Mouse (Mus musculus): ENCODE measurements around the gene Dapk3.
"Not testable (repeated sequence)": the region's sequence is repeated elsewhere in the genome, so short reads cannot be mapped to it uniquely, and the experiment has no call there.

Dapk3 gene

DNA sequence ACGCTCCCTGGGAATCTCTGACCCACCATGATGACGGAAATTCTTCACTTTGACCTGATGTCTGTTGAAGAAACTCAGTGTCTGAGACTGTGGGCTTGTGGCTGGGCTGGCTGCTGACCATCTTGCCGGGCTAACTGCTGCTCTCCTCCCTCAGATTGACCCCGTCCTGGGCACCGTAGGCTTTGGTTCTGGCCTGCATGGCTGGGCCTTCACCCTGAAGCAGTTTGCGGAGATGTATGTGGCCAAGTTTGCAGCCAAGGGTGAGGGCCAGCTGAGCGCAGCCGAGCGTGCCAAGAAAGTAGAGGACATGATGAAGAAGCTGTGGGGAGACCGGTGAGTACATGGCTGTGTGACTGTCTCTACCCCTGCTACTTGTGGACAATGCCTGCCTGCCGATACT, 3.9 kb upstream of the Dapk3 start:
- ATAC-seq (ENCODE audit: low TSS enrichment), result no peak

DNA sequence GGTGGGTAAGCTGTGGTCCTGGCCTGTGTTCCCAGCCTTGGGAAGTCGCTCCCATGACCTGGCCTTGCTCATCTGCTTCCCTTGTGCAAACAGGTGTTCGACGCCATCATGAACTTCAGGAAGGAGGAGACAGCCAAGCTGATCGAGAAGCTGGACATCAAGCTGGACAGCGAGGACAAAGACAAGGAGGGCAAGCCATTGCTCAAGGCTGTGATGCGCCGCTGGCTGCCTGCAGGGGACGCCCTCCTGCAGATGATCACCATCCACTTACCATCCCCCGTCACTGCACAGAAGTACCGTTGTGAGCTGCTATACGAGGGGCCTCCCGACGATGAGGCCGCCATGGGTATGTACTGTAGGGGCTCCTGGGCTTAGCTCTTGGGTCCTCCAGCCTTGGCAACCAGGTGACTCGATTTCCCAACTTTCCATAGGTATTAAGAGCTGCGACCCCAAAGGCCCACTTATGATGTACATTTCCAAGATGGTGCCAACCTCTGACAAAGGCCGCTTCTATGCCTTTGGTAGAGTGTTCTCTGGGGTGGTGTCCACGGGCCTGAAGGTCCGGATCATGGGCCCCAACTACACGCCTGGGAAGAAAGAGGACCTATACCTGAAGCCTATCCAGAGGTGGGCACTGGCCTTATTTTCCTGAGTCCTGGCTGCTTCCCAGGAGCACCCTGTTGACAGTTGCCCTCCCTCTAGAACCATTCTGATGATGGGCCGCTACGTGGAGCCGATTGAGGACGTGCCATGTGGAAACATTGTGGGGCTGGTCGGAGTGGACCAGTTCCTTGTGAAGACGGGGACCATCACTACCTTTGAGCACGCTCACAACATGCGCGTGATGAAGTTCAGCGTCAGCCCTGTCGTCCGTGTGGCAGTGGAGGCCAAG, 3.1 kb upstream of the Dapk3 start:
- no peak for ATAC-seq (ENCODE audit: low TSS enrichment)

DNA sequence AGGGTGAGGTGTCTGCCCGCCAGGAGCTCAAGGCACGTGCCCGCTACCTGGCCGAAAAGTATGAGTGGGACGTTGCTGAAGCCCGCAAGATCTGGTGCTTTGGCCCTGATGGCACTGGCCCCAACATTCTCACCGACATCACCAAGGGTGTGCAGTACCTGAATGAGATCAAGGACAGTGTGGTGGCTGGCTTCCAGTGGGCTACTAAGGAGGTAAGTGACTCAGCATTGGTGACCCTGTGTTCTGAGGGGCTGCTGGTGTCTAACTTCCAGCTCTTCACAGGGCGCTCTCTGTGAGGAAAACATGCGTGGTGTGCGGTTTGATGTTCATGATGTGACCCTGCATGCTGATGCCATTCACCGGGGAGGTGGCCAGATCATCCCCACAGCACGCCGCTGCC, 1.9 kb upstream of the Dapk3 start:
- ATAC-seq (ENCODE audit: low TSS enrichment), result no peak

DNA sequence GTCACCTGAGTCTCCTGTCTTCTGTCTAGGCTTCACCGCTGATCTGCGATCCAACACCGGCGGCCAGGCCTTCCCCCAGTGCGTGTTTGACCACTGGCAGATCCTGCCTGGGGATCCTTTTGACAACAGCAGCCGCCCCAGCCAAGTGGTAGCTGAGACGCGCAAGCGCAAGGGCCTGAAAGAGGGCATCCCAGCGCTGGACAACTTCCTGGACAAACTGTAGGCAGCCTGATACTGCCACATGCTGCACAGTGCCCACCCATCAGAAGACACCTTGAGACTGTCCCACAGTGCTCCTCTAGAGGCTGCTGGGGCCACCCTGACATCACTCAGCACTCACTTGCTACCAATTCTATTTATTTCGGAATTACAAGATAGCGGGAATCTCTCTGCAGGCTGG, 945 bp upstream of the Dapk3 start:
- ATAC-seq (ENCODE audit: low TSS enrichment), result not testable (repeated sequence)

DNA sequence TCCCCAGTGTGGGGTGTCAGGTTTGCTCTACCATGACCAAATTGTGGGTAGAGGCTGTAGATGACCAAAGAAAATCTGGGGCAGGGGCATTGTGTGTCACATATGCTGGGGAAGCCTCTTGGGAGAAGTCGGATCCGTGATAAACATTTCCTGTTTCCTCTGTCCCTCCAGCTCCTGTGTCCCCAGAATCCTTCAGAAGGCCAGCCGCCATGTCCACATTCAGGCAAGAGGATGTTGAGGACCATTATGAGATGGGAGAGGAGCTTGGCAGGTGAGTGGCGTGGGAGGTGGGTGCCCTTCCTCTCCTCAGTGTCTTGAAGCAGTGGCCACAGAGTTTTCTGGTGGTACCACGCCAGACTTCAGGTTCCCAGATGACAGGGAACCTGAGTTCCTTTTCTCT, 1.0 kb downstream of the Dapk3 start, which contains the start of gene 4930442H23Rik:
4930442H23Rik (minus strand) TSS at position 45 of the 400 bp plus-strand sequence.
- ATAC-seq (ENCODE audit: low TSS enrichment), result no peak

DNA sequence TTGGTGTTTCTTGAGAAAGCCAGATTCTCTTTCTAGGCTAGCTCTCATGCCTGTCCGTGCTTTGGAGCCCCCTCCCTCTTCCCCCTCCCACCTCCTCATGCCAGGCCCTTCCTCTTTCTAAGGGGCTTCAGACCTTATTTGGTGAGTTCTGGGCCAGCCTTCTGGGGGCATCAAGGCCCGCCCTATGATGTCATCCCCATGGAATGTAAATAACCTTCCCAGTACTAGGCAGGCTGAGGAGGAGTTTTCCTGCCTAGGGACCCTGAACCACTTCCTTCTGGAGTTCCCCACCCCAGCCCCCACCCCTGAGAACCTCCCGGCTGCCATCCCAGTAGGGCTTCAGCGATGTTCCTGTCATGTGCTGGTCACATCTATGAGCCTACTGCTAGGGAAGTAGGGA, 2.0 kb downstream of the Dapk3 start:
- ATAC-seq (ENCODE audit: low TSS enrichment), result no peak

DNA sequence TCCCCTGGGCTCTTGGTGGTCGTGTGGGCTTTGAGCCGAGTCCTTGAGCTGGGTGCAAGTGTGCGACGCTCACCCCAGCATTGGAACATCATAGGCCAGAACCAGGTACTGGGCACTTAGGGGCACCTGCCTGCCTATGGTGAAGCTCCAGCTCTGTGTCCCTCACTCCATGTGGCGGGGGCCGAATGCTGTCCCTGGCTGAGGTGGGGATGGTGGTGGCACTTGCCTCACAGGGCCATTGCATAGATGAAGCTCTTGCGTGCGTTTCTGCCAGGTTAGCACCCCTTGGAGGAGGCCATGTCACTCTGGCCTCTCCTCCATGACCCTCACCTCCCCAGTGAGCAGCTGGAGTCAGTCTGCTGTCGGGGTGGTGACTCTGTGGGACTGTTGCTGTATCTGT, 4.4 kb downstream of the Dapk3 start:
- no peak for ATAC-seq (ENCODE audit: low TSS enrichment)

DNA sequence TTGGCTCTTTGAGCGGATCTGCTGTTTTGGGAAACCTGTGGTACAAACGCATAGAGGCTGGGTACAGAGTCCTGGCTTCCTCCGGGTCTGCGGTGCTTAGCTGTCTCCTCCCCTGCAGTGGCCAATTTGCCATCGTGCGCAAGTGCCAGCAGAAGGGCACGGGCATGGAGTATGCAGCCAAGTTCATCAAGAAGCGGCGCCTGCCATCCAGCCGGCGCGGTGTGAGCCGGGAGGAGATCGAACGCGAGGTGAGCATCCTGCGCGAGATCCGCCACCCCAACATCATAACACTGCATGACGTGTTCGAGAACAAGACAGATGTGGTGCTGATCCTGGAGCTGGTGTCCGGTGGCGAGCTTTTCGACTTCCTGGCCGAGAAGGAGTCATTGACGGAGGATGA, 7.0 kb downstream of the Dapk3 start:
- no peak for ATAC-seq (ENCODE audit: low TSS enrichment)

DNA sequence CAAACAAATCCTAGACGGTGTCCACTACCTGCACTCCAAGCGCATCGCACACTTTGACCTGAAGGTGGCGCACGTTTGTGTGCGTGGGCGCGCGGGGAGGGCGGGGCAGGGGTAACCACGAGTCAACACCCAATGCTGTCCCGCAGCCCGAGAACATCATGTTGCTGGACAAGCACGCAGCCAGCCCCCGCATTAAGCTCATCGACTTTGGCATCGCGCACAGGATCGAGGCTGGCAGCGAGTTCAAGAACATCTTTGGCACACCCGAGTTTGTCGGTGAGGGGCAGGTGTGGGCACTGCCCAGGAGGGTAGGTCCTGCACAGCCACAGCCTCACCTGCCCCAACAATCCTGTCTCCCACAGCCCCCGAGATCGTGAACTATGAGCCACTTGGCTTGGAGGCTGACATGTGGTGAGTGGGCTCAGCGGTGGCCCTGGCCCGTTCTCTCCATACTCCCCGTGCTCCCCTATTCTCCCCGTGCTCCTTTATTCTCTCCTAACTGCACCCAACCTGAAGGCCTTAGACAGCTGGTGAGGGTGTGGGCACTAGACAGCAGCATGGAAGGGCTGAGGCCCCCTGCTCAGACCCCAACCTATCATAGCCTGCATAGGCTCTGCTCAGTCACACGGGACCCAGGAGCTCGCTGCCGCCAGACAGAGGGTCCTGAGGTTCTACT, 7.6 kb downstream of the Dapk3 start:
- ATAC-seq (ENCODE audit: low TSS enrichment), result no peak

DNA sequence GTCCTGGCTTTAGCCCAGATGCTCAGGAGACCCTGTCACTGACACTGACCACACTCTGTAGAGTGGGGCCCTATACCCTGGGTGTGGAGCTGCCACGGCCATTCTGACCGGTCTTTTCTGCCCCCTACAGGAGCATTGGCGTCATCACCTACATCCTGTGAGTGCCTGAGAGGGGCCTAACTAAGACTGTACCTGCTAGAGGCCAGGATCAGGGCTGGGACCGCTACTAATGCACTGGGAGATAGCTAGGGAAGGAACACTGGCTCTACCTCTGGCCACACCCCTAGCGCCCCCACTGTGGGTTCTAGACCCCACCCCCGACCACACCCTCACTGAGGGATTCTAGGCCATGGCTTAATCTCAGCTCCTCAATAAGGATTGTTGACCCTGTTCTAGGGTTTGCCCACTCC, 8.1 kb downstream of the Dapk3 start:
- ATAC-seq (ENCODE audit: low TSS enrichment), result no peak

DNA sequence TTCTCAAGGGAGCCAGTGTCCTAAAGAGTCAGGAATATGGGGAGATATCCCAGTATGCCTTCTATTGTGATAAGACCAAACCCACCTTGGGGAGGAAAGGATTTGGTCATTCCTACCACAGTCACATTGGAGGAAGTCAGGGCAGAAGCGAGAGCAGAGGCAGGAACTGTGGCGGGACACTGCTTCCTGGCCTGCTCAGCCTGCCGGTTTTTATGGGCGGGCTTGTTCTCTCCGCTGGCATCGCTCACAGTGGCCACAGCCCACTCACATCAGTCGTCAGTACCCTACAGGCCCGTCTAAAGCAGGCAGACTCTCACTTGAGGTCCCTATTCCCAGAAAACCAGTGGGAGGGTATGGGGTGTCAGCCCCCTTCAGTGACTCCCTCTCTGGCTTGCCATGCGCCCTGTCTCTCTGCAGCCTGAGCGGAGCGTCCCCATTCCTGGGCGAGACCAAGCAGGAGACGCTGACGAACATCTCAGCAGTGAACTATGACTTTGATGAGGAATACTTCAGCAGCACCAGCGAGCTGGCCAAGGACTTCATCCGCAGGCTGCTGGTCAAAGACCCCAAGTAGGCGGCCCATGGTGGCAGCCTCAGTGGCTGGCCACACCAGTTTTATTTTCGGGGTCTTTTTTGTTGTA, 8.7 kb downstream of the Dapk3 start:
- ATAC-seq (ENCODE audit: low TSS enrichment), result no peak

DNA sequence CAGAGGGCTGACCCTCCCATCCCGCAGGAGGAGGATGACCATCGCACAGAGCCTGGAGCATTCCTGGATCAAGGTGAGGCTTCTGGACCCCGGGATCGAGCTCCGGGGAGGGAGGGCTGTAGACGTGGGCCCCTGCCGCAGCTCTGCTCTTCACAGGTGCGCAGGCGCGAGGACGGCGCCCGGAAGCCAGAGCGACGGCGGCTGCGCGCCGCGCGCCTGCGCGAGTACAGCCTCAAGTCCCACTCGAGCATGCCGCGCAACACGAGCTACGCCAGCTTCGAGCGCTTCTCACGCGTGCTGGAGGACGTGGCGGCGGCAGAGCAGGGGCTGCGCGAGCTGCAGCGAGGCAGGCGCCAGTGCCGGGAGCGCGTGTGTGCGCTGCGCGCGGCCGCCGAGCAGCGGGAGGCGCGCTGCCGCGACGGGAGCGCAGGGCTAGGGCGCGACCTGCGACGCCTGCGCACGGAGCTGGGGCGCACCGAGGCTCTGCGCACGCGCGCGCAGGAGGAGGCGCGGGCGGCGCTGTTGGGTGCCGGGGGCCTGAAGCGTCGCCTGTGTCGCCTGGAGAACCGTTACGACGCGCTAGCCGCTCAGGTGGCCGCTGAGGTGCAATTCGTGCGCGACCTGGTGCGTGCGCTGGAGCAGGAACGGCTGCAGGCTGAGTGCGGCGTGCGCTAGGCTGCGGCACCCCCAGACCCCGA, 9.6 kb downstream of the Dapk3 start:
- ATAC-seq (ENCODE audit: low TSS enrichment), result peak; percentile 78

DNA sequence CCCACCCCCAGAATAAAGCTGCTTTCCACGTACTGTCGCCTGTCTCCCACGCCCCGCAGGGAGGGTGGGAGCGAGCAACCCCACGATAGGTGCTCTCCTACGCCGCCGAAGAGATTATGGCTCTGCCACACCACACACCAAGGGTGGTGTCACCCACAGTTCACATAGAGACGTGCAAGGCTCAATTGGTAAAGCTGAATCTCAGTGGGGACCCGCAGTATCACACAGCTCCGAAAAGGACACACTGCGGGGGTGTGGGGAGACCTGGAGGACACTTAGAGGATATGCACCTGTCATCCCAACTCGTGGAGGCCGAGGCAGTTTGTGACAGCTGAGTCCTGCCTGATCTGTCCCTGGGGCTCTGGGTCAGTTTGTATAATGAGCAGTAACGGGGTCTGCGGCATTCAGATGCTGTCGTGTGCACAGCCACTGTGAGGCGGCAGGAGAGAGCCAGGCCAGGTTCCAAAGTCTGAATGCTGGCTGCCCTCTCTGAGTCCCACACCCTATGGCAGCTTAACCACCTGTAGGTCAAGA, 10.2 kb downstream of the Dapk3 start:
- ATAC-seq (ENCODE audit: low TSS enrichment), result peak; percentile 39

DNA sequence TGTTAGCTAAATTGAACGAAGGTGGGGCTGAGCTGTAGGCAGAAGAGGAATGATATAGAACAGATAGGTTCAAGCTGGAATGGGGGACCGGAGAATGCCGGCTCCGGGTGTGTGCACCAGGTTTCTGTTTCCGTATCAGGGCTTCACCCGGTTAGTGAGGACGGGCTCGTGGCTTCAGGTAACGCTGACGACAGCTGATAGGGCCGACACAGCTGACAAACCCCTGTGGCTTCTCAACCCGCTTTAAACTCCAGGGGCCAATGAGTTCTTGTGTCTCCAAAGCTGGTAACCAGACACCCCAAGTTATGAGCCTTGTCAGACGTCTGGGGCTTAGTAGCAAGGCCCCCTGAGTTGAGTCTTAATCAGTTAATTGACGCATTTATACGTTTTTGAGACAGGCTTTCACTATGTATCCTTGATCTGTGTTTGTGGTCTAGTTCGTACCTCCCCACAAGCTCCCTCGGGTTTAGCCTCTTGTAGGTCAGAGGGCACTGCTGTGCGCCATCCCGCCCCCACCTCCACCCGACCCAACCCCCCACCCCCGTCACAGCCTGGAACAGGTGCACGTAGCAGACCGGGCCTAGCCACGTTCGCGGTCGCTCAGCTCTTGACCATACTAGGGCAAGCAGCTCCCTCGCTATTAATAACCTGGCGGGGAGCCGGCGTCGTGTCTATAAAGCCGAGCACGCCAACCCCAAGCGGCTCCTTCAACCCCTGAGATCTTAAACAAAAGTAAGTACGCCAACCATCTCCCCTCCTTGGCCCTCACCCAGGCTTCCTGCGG, 11.4 kb downstream of the Dapk3 start:
- no peak for ATAC-seq (ENCODE audit: low TSS enrichment)

DNA sequence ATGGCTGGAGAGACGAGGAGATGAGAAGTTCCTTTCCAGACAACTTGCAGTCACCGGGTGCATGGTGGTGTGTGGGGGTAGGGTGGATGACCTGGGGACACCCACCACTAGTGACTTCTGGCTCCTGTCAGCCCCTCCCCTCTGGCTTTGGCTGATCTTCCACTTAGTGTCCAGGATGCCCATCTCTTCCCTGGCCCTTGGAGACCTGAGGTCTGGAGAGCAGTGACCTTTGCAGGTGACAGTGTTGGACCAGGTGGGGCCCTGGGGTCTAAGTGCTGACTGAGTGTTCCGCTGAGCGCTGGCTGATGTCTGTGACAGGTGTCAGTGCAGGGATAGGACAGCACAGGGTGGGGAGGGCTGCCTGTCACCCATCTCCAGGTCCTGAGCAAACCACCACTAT, 12.5 kb downstream of the Dapk3 start:
- no peak for ATAC-seq (ENCODE audit: low TSS enrichment)

DNA sequence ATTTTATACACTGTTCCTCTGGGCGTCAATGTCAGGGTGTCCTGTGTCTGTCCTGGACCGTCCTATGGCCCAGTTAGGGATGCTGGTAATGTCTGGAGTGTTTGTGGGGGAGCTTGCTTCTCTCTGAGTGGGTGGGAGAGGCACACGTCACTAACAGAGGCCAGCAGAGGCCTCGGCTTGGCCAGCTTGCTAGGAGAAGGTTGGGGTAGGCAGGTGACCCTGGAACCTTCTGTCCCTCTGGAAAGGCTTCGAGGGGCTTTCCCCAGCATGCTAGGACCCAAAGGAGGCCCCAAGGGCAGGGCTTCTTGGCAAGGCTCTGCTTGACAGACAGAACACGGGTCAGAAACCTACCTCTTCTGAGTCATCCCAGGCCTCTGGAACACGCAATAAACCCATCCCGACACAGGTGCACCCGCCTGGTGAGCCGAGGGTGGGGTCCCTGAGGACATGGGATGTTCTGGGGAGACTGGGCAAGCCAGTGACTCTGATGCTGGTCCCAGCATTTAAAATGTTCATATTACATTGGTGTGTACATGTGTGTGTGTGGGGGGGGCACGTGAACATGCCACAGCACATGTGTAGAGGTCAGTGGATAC, 13.8 kb downstream of the Dapk3 start:
- no peak for ATAC-seq (ENCODE audit: low TSS enrichment)

DNA sequence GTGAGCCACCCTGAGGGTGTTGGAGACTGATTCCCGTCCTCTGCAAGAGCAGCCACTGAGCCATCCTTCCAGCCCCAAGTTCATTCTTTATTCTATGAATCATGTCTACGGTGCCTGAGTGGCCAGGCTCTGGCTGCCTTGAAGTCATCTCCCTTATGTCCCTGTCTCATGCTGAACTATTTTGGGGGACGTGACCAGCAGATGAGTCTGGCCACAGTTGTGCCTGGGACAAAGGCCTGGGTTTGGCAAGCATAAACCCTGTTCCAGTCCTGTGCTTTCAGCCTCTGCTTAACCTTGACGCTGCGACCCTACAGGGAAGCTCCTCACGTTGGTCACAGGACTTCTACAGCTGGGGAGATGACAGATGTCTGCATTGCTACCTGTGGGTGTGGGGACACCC, 14.5 kb downstream of the Dapk3 start:
- no peak for ATAC-seq (ENCODE audit: low TSS enrichment)

DNA sequence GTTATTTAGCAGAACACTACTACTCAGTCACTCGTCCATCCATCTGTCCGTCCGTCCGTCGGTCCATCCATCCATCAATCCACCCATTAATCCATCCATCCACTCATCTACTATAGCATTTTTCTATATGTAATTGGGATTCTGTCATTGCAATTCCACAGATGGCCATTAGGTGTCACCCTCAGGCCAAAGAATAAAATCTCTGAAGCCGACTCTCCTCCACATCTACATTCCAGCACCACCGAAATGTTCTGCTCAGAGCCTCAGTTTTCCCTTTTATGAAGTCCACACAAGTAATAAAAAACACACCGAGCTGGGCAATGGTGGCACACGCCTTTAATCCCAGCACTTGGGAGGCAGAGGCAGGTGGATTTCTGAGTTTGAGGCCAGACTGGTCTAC, 15.4 kb downstream of the Dapk3 start:
- no peak for ATAC-seq (ENCODE audit: low TSS enrichment)

DNA sequence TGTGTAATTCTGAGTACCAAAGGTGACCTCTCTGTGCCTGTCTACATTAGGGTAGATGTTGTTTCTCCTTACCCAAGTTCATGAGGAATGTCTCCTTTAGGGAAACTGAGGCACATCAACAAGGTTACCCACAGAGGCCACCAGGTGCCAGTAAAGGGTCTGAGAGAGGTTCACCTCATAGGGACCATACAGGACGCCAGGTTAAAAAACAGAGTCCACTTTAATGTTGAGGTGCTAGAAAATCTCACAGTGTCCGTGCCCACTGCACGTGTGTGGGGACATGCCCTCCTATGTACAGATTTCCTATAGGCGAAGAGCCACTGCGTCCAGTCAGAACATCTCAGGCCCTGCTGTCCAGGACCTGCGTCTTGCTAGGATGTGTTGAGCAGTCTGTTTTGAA, 16.2 kb downstream of the Dapk3 start:
- no peak for ATAC-seq (ENCODE audit: low TSS enrichment)

DNA sequence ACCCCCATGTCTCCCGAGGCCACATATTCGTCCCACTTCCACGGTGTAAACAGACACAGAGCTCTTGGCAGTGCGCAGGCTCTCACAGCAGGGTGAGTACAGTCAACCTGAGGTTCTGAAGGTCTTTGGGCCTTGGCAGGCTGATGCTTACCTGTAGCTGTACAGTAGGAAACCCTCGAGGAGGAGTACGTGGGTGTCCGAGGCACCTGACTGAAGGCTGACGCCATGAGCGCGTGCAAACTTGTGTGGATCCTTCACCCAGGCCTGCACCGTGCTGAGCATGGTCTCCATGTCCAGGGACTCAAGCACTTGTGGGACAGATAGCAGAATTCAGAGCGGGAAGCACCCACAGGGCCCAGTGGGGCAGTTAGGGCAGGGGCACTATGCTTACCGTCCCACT, 17.3 kb downstream of the Dapk3 start:
- no peak for ATAC-seq (ENCODE audit: low TSS enrichment)

Measured in frontal cortex, adult (tissue).